Mouse (Mus musculus) CH12.LX (cell line): ENCODE data around the gene Cuta.

ENCODE experiments used
- CTCF ChIP-seq, 2 experiments: IDR thresholded peaks in 1 of 2; conservative IDR thresholded peaks in 1 of 2; 2 replicates each; pipeline ENCODE4 v1.5.1; 2011 to 2012; ENCODE audit warnings: low read depth in 2 of 2, low read length in 2 of 2, improper control_type of control experiment in 1 of 2, inconsistent platforms in 1 of 2, mild to moderate bottlenecking in 1 of 2, moderate library complexity in 1 of 2
- E2F4 ChIP-seq: IDR thresholded peaks from 2 replicates; pipeline ENCODE4 v1.6.1; 2011; ENCODE audit warnings: low read depth, low read length, improper control_type of control experiment; ENCODE audit not compliant: insufficient replicate concordance
- EP300 ChIP-seq: IDR thresholded peaks from 2 replicates; pipeline ENCODE4 v1.6.1; 2011; ENCODE audit warnings: low read length, improper control_type of control experiment
- ETS1 ChIP-seq: conservative IDR thresholded peaks from 2 replicates; pipeline ENCODE4 v1.6.1; 2012; ENCODE audit warnings: low read depth, mild to moderate bottlenecking, inconsistent platforms, low read length, improper control_type of control experiment, moderate library complexity
- HCFC1 ChIP-seq: IDR thresholded peaks from 2 replicates; pipeline ENCODE4 v1.6.1; 2012; ENCODE audit warnings: low read depth, mild to moderate bottlenecking, inconsistent platforms, low read length, improper control_type of control experiment
- MAFK ChIP-seq: IDR thresholded peaks from 2 replicates; pipeline ENCODE4 v1.6.1; 2011; ENCODE audit warnings: low read length, improper control_type of control experiment; ENCODE audit not compliant: insufficient replicate concordance
- MAX ChIP-seq: IDR thresholded peaks from 2 replicates; pipeline ENCODE4 v1.6.1; 2011; ENCODE audit warnings: low read length, improper control_type of control experiment
- MYC ChIP-seq: IDR thresholded peaks from 2 replicates; pipeline ENCODE4 v1.6.1; 2011; ENCODE audit warnings: low read depth, mild to moderate bottlenecking, improper control_type of control experiment, low read length
- POLR2A ChIP-seq: IDR thresholded peaks from 2 replicates; pipeline ENCODE4 v1.6.1; 2011; ENCODE audit warnings: low read depth, mild to moderate bottlenecking, improper control_type of control experiment, low read length
- ZMIZ1 ChIP-seq: IDR thresholded peaks from 2 replicates; pipeline ENCODE4 v1.6.1; 2012; ENCODE audit warnings: low read depth, mild to moderate bottlenecking, inconsistent platforms, low read length, improper control_type of control experiment

GRCm38 (mm10) chr17:26936453-26936852 is 2.9 kb downstream of the Cuta start:
- TF ChIP-seq CTCF (conservative IDR thresholded peaks at IDR 0.05 in 1 of 2, IDR thresholded peaks at IDR 0.05 in 1 of 2; ENCODE audit: low read depth in 2 of 2, low read length in 2 of 2) (no peak), MAFK (no peak), EP300 (no peak), HCFC1 (no peak), POLR2A (no peak), MAX (no peak), ZMIZ1 (no peak), E2F4 (no peak), ETS1 (no peak), MYC (no peak)
